Mouse (Mus musculus) embryonic facial prominence, embryonic 14.5 days (tissue): ENCODE data around the gene Rev3l. TPM values are rescaled to one million over a fixed set of nuclear protein-coding genes. Genes with fewer than 3 reads are reported as not detected.
A peak's percentile ranks its signal among the peaks of the same experiment; 100 is the strongest.

Experiments used
- ATAC-seq: fragments of 200-750 bp; cut with Nextera tagmentation; 2 replicates; pipeline ENCODE4 v1.8.0; 2017; ENCODE audit warnings: low read depth, moderate number of reproducible peaks, moderate TSS enrichment
- DNase-seq: peaks from one replicate; pipeline ENCODE4 v3.0.0-alpha.2; 2015; ENCODE audit warnings: low spot score
- H3K27ac ChIP-seq: fragments of 300-500 bp; sonication (generic); replicated peaks from 2 replicates; pipeline ENCODE4 v1.5.1; 2014; ENCODE audit warnings: low read depth, mild to moderate bottlenecking, low read length, moderate library complexity
- H3K27me3 ChIP-seq: fragments of 300-500 bp; sonication (generic); replicated peaks from 2 replicates; pipeline ENCODE4 v1.6.1; 2014; ENCODE audit warnings: low read length; ENCODE audit not compliant: control insufficient read depth, insufficient read depth
- H3K36me3 ChIP-seq: fragments of 300-500 bp; sonication (generic); 2 replicates; pipeline ENCODE4 v1.6.1; 2014; ENCODE audit warnings: low read length, mixed read lengths; ENCODE audit not compliant: control insufficient read depth, insufficient read depth
- H3K4me1 ChIP-seq: fragments of 300-500 bp; sonication (generic); 2 replicates; pipeline ENCODE4 v1.6.1; 2014; ENCODE audit warnings: antibody characterized with exemption, low read length; ENCODE audit not compliant: control insufficient read depth, insufficient read depth
- H3K4me2 ChIP-seq: fragments of 300-500 bp; sonication (generic); 2 replicates; pipeline ENCODE4 v1.6.1; 2014; ENCODE audit warnings: low read depth, mild to moderate bottlenecking, low read length, moderate library complexity, mixed read lengths
- H3K4me3 ChIP-seq: fragments of 300-500 bp; sonication (generic); 2 replicates; pipeline ENCODE4 v1.5.1; 2014; ENCODE audit warnings: low read depth, mild to moderate bottlenecking, low read length
- H3K9ac ChIP-seq: fragments of 300-500 bp; sonication (generic); 2 replicates; pipeline ENCODE4 v1.6.1; 2014; ENCODE audit warnings: low read depth, mild to moderate bottlenecking, low read length, moderate library complexity, mixed read lengths
- H3K9me3 ChIP-seq: fragments of 300-500 bp; sonication (generic); 2 replicates; pipeline ENCODE4 v1.6.1; 2016; ENCODE audit warnings: low read length; ENCODE audit not compliant: control insufficient read depth
- WGBS: fragments of 180-500 bp; shearing (Covaris S2); extraction: QIAGEN DNeasy Blood & Tissue Kit; methylation state at CpG from one replicate; pipeline ENCODE4 v1.1.7; 2014; 5-methylcytosine and 5-hydroxymethylcytosine counted together
- polyA plus RNA-seq: library from polyadenylated mRNA; unstranded; fragments of >200 nt; fragmentation: Nextera tagmentation; extraction: Ambion mirVana; gene quantifications from 2 replicates; pipeline ENCODE4 v1.2.1, GENCODE M21; 2014

Gene Rev3l
- polyA plus RNA-seq, 1 experiment from 2014 or later: 27.4 TPM

DNA sequence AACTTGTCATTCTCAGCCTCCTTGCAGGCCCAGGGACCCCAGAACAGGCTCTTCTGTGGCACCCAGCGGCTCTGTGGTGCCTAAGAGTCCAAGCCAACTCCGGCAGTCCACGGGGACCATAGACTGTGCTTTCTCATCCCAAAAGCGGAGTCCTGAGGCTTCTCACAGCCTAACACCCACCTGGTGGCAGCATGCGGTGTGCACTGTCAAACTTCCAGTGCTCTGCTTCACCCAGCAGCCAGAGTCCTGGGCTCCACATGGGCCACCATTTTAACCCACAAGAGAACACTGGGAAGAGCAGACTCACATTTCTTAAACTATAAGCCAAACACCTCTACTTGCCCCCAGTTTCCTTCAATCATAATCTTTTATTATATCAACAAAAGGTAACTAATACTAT lies 15.0 kb upstream of the Rev3l start:
- no peak for ATAC-seq
- no peak for DNase-seq
- no peaks in the 10 kb centered on the region for H3K27me3 ChIP-seq
- no peaks in the 10 kb centered on the region for H3K9me3 ChIP-seq
- no peak overlapping the region for H3K27ac ChIP-seq
- no peak overlapping the region for H3K4me2 ChIP-seq
- H3K9ac ChIP-seq: no peak overlapping the region
- 74% methylated on average over 5 of the region's 5 CpGs for WGBS
- H3K36me3 ChIP-seq: no peaks in the 10 kb centered on the region
- H3K4me1 ChIP-seq: no peaks in the 10 kb centered on the region
- H3K4me3 ChIP-seq: no peak overlapping the region

DNA sequence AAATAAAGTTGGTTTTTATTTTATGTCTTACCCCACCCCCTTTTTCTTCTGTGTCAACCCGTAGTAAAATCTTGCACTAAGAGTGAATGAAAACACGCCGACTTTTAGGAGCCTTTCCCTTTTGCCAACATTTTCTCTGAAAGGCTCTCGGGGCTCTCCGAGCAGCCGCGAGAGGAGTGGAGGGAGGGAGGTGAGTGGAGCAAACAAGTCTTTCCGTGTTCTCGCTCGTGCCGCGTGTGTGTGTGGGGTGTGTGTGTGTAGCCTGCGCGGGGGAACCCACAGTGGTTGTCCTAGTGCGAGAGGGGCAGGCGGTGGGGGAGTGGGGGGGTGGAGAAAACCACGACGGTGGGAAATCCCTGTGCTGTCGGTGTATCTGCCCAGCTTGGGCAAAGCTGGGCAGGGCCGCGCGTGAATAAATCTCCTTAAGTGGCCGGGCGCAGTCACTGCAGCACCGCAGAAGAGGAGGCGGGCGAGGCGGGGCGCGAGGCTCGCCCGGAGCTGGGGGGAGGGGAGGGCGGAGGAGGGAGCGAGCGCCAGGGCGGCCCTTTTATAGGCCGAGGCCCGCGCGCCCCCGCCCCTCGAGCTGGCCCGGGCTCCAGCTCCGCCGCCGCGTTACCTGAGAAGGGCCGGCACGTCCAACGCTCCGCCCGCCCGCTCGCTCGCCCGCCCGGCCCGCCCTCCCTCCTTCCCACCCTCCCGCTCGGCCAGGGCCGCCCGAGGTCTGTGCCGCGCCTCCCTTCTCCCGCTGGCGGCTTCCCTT lies 762 bp upstream of the Rev3l start:
- Histone ChIP-seq H3K4me1 (peaks cover 14% of the 10 kb centered on the region; the same call in 1 of the 2 replicates), H3K9me3 (0 out of 2 replicates have a peak, but pooled peaks cover 5% of the 10 kb centered on the region), H3K4me2 (peak overlapping the region; percentile 54), H3K36me3 (no peaks in the 10 kb centered on the region), H3K27me3 (no peaks in the 10 kb centered on the region), H3K27ac (peak overlapping the region; percentile 100), H3K4me3 (peak overlapping the region; percentile 83), H3K9ac (peak overlapping the region; percentile 95)
- DNase-seq (peak; percentile 97), ATAC-seq (peak; percentile 93)
- WGBS: 0% methylated on average over 17 of the region's 66 CpGs

DNA sequence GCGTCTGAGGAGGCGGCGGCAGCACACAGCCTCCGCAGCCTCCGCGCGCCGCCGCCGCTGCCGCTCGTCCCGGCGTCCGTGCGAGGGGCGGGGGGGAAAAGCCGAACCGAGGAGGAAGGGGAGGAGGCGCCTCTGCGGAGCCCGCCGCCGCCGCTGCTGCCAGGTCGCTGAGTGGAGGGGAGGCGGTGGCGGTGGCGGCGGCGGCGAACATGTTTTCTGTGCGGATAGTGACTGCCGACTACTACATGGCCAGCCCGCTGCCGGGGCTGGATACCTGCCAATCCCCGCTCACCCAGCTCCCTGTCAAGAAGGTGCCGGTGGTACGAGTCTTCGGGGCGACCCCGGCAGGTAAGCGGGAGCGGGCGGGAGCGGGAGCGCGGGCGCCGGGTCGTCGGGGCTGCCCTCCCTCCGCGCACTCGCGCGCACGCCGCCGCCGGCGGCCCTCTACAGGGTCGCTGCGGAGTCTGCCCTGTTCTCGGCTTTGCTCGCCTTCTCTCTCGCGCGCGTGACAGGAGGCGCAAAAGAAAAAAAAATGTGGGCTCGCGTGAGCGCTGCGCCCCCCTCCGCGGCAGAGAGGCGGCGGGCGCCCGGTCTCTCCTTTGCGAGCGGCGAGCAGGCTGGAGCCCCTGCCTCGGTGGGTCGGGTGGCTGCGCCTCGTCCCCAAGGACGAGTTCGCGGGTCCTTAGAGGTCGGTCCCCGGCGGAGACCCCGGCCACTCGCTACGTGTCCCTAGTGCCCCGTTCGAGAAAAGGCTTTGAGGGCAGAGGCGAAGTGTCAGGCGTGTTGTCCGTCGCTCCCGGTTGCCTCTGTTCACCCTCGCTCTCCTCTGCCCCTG lies 565 bp downstream of the Rev3l start:
- 0% methylated on average over 37 of the region's 105 CpGs for WGBS
- Histone ChIP-seq H3K9ac (peak overlapping the region; percentile 95), H3K27ac (peak overlapping the region; percentile 100), H3K4me2 (peak overlapping the region; percentile 62), H3K4me1 (peaks cover 14% of the 10 kb centered on the region; the same call in 1 of the 2 replicates), H3K4me3 (peak overlapping the region; percentile 83), H3K27me3 (no peaks in the 10 kb centered on the region), H3K36me3 (no peaks in the 10 kb centered on the region), H3K9me3 (0 out of 2 replicates have a peak, but pooled peaks cover 5% of the 10 kb centered on the region)
- peak; percentile 45 for ATAC-seq
- DNase-seq: peak; percentile 89

DNA sequence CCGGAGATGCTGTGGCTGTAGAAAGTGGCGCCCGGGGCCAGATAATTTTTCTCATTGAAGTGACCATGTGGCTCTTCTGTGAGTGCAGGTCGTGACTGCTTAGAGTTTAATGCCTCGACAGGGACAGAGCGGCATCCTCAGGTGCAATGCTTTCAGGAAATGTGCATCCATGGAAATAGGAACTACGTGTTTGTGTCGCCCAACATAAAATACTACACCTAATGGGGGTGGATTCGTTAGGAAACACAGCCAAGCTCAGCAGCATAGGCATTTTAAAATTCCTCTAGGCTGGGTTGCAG lies 1.1 kb downstream of the Rev3l start:
- no peak for ATAC-seq
- H3K27me3 ChIP-seq: no peaks in the 10 kb centered on the region
- H3K4me3 ChIP-seq: peak overlapping the region; percentile 83
- no peaks in the 10 kb centered on the region for H3K36me3 ChIP-seq
- peak overlapping the region; percentile 100 for H3K27ac ChIP-seq
- peak overlapping the region; percentile 95 for H3K9ac ChIP-seq
- H3K4me2 ChIP-seq: peak overlapping the region; percentile 62
- H3K4me1 ChIP-seq: peaks cover 14% of the 10 kb centered on the region; the same call in 1 of the 2 replicates
- WGBS: 0% methylated on average over 9 of the region's 9 CpGs
- H3K9me3 ChIP-seq: 0 out of 2 replicates have a peak, but pooled peaks cover 5% of the 10 kb centered on the region
- DNase-seq: peak; percentile 67

DNA sequence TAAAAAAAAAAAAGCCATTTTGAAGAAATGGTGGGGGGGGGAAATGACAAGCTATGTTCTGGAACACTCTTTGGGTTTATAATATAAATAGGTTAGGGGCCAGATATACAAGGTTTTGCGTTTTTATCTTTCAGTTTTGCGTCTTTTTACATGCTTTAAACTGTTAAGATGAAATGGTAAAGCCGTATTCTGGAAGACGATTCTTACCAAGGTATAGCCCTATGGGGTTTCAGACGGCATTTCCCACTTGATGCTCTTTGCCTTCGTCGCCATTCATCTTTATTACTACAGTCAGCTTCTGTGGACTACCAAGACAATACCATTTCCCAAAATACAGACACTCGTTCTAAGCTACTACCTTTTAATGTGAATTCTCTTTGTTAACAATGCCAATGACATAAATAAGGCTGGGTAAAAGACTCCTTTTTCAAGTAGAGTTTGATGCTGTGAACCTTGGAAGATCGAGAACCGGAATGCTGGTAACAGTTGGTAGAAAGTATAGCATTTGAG lies 1.6 kb downstream of the Rev3l start:
- Histone ChIP-seq H3K27me3 (no peaks in the 10 kb centered on the region), H3K4me2 (peak overlapping the region; percentile 62), H3K36me3 (no peaks in the 10 kb centered on the region), H3K4me3 (peak overlapping the region; percentile 83), H3K4me1 (peaks cover 14% of the 10 kb centered on the region; the same call in 1 of the 2 replicates), H3K9me3 (0 out of 2 replicates have a peak, but pooled peaks cover 5% of the 10 kb centered on the region), H3K9ac (peak overlapping the region; percentile 95), H3K27ac (peak overlapping the region; percentile 100)
- DNase-seq: no peak
- WGBS: 16% methylated on average over 10 of the region's 10 CpGs
- ATAC-seq: no peak

DNA sequence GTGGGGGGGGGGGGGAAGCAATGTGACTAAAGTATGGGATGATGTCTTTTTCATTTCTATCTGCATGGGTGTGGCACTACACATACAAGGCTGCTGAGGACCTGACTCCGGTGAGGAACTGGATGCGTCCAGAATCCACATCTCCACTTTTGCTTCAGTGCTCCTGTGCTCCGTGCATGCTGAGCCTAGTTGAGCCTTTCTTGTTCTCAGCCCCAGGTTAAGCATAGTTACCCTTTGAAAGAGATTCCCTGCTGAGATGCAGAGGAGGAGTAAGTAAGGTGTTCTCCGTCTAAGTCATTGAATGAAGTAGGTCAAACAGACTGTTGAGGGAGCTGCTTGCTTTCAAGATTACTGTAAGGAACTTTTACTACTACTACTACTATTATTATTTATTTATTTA lies 4.3 kb downstream of the Rev3l start:
- Histone ChIP-seq H3K4me3 (no peak overlapping the region), H3K36me3 (no peaks in the 10 kb centered on the region), H3K27ac (no peak overlapping the region), H3K9me3 (no peaks in the 10 kb centered on the region), H3K4me1 (peaks cover 8% of the 10 kb centered on the region; the same call in 1 of the 2 replicates), H3K9ac (no peak overlapping the region), H3K27me3 (no peaks in the 10 kb centered on the region), H3K4me2 (no peak overlapping the region)
- no peak for DNase-seq
- ATAC-seq: no peak
- WGBS: 71% methylated on average over 4 of the region's 4 CpGs

DNA sequence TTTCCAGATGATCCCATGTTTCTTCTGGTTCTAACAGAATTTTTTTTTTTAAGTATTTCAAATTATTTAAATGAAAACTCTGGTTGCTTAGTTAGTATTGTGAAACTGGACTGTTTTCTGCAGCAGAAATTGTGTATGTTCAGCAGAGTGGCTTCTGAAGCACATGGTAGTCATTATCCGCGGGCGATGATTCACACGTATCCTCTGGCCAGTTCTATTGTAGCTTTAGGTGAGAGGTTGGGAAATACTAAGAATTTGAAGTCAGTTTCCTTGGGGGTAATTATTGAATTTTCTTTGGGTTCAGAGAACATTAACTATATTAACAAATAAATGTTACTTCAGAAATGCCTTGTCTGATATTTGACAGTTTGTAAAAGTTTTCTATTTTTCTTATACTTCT lies 10.1 kb downstream of the Rev3l start:
- WGBS: 48% methylated on average over 4 of the region's 4 CpGs
- H3K9me3 ChIP-seq: no peaks in the 10 kb centered on the region
- ATAC-seq (no peak), DNase-seq (no peak)
- no peaks in the 10 kb centered on the region for H3K4me1 ChIP-seq
- H3K27ac ChIP-seq: no peak overlapping the region
- no peak overlapping the region for H3K9ac ChIP-seq
- no peak overlapping the region for H3K4me3 ChIP-seq
- no peaks in the 10 kb centered on the region for H3K36me3 ChIP-seq
- H3K27me3 ChIP-seq: no peaks in the 10 kb centered on the region
- no peak overlapping the region for H3K4me2 ChIP-seq

DNA sequence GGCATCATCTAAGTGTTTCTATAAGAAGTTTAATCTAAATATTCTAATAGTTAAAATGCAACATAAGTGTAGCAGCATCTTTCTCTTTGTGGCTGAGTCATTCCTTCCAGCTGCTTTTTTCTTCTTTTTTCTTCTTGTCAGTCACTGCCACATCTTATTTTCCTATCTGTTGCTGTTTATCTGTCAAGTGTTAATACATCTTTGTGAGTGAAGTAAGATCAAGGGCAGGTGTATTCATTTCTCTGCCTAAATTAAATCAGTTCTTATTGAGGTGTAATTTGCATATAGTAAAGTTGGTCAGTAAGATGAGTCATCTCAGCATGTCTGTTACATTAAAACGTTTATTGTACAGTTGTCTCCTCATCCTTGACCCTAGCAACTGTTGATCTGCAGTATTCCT lies 32.8 kb downstream of the Rev3l start:
- Histone ChIP-seq H3K27me3 (no peaks in the 10 kb centered on the region), H3K9me3 (peaks cover 8% of the 10 kb centered on the region; the same call in 1 of the 2 replicates), H3K27ac (no peak overlapping the region), H3K4me2 (no peak overlapping the region), H3K36me3 (no peaks in the 10 kb centered on the region), H3K4me1 (no peaks in the 10 kb centered on the region), H3K4me3 (no peak overlapping the region), H3K9ac (no peak overlapping the region)
- DNase-seq (no peak), ATAC-seq (no peak)
- WGBS: 92% methylated on average over 1 of the region's 1 CpGs
